Mouse (Mus musculus) retina, embryonic 14.5 days (tissue): ENCODE measurements around the gene Stat5b.

Experiments used
- DNase-seq: peaks from one replicate; pipeline ENCODE4 v3.0.0-alpha.2; 2015; ENCODE audit warnings: low spot score

The Stat5b gene

DNA sequence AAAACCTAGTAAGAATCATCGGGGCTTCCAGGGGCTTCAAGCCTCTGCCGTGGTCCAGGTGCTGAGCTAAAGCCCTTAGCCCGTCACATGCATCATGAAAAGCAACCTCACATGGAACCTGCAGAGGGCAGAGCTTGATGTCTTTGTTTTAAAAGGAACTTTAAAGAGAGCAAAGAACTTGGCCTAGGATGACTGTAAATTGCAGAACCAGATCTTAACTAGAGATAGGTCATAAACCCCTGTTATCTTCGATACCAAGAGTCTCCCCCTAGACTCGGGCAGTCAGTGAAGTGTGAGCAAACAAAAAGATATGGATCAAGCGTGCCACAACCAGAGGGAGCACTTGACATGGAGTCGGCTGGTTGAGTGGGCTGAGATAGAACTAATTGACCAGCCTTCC lies 15.1 kb upstream of the Stat5b start:
- DNase-seq, result no peak

GRCm38 (mm10) chr11:100863141-100863540 lies 12.6 kb upstream of the Stat5b start:
- no peak for DNase-seq

DNA sequence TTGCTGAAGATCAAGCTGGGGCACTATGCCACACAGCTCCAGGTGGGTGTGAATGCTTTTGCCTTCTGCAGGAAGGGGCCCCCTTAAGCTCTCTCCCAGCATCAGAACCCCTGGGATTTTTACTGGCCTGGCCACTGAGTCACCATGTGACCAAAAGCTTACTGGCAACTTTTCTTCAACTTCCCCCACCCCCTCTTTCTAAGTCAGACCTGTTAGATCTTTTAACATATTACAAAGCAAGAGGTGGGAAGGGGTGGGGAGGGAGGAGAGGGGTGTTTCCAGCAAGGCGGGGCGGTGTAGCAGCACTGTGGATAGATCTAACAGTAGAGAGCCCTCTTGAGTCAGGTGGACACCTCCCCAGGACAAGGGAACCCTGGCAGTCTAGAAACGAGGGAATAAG lies 11.3 kb upstream of the Stat5b start:
- DNase-seq, result no peak

DNA sequence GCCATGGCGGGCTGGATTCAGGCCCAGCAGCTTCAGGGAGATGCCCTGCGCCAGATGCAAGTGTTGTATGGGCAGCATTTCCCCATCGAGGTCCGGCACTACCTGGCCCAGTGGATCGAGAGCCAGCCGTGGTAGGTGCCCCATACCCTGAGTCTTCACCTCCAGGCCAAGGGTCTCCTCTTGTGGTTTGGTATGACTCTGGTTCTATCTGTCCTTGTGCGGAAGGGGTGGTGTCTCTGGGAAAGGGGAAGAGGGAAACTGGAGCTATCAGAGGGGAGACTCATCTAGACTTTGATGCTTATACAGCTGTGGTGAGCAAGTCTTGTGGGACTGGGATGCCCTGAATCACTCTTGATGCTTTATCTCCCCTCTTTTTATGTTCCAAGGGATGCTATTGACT lies 10.8 kb upstream of the Stat5b start:
- no peak for DNase-seq

GRCm38 (mm10) chr11:100860198-100861048 lies 9.9 kb upstream of the Stat5b start:
- peak; percentile 60 for DNase-seq

- no peak for DNase-seq
These were observed 9.1 kb upstream of the Stat5b start for GRCm38 (mm10) chr11:100859579-100860075.

- DNase-seq, result no peak
These were observed 8.5 kb upstream of the Stat5b start, which contains the start of gene Stat5a for GRCm38 (mm10) chr11:100858935-100859578. Gene Stat5a (plus strand): TSS chr11:100859351.

DNA sequence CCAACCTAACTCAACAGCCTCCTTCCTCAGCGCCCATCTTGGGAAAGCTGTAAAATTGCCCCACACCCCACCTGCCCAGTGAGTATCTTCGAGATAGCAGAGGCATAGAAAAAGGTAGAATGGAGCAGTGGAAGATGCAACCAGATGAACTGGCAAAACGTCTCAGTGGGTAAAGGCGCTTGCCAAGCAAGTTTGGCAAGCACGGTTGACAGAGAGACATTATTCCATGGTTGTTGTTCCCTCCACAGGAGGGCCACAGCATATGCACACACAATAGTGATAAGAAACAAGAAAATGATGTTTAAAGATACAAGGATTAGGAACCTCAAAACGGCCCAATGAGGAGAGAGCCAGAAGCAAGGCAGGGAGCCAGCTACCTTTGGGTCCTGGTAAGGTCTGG lies 7.4 kb upstream of the Stat5b start:
- DNase-seq, result no peak

DNA sequence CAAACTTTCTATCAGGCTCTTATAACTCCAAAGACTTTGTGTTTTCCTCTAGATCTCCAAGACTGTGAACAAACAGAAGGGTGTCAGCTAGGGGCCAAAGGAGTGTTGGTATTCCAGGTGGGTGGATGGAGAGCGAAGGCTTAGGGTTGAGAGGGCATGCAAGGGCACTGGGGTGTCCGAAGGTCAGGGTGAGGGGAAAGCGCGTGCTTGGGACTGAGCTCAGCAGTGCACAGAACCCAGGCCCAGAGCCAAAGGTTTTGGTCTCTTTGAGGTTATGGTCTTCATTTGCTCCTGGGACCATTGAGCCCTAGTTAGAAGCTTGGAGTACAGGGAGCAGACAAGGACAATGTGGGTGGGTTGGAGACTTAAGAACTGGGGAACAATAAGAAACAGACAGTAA lies 4.7 kb upstream of the Stat5b start:
- no peak for DNase-seq

DNA sequence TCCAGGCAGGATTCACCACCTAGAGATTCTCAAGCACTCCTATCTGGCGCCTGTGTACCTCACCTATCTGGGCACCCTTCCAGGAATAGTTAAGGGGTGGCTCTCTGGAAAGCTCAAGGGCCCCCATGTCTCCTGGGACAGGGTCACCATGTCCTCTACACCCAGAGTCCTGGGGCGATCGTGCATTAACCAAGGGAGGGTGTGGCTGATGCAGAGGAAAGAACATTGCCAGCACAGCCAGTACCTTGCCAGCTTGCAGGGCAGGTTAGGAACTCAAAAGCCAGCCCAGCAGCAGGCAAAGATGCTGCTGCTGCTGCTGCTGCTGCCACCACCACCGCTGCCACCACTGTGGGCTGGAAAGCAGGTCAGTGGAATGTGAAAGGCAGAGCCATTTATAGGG lies 3.7 kb upstream of the Stat5b start:
- DNase-seq, result no peak

DNA sequence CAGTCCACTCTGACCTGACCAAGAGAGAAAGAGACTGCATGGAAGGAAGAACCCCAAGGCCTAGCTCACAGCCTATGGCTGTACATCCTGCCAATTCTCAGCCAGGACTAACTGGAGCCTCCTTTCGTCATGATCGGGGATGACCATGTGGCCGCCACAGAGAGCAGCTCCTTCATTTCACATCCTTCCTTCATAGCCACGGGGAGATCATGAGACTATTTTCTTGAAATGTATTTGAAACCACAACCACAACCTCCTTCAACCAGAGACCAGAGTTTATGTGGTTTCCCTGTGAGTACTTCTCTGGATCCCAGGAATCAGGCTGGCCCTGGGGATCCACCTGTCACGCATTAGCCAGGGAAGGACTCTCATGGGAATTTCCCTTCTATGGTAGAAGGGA lies 2.5 kb upstream of the Stat5b start:
- DNase-seq, result no peak

DNA sequence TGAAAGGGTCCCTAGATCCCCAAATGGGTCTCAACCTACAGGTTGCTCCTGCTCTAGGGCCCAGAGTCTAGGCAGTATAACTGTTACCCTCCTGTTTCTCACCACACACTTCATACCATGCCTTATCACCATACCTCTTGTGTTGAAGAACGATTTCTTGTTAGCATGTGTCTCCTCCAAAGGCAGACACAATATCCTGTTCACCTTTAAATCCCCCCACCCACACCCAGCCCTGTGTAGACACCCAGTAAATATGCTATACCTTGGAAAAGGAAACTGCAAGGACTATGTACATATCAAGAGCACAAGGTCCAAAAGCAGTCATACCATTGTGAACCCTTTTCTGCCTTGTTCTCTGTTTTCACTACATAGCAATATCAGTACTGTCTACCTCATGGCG lies 1.6 kb upstream of the Stat5b start:
- DNase-seq, result no peak

- DNase-seq, result peak; percentile 62
These were observed 429 bp upstream of the Stat5b start for GRCm38 (mm10) chr11:100850778-100851528.

DNA sequence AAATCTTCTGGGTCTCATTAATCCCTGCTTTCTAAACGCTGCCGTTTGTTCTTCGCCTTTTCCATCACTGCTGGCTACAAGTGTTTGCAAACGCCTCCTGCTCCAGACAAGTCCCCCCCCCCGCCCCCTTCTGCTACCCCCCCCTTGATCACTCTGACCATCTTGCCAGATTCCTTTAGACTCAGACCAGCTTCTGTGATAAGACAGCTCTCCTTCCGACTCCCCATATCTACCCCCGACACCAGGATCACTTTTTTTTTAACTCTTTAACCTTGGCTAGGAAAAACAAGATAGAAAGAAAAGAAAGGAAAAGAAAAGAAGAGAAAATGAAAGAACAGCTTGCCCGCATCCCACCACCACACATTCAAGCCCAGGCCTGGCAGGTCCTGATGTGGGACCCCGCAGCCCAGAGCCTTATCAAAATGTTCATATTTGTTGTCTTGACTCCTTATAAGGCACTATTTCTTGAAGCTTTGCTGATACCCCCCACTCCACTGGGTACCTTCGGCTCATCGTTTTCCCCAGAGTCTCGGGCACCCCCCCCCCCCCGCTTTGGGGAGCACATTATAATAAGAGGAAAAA lies 977 bp downstream of the Stat5b start:
- no peak for DNase-seq

GRCm38 (mm10) chr11:100848789-100849379 lies 1.6 kb downstream of the Stat5b start:
- no peak for DNase-seq

DNA sequence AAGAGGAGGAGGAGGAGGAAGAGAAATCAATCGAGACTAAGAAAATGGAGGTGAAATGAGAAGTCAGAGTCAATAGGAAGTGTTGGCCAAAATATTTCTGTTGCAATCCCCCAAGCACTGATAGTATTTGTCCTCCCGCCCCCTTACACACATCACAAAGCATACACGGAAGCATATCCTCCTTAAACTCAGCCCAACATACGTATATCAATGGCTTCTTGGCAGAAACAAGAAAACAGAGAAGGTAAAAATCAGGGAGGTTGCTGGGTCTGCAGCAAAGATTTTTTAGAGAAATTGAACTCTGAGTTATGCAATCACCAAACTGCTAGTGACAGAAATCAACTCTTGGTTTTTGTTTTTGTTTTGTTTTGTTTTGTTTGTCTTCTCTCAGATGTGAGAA lies 2.4 kb downstream of the Stat5b start:
- DNase-seq, result no peak

DNA sequence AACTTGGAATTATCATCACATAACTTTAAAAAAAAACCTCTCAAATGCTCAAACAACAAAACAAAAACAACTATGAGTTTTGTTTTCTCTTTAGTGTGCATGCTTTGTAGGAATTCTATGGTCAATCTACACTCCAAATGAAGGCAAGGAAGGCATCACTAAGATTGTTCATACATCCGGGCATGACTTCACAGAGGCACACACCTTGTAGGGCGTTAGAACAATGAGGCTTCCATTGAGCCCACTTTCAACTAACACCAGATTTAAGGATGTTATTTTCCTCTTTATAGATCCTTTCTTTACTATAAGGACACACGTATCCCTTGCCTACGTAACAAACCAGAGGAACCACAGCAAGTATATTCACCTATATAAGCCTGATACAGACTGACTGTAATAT lies 3.0 kb downstream of the Stat5b start:
- DNase-seq, result no peak

DNA sequence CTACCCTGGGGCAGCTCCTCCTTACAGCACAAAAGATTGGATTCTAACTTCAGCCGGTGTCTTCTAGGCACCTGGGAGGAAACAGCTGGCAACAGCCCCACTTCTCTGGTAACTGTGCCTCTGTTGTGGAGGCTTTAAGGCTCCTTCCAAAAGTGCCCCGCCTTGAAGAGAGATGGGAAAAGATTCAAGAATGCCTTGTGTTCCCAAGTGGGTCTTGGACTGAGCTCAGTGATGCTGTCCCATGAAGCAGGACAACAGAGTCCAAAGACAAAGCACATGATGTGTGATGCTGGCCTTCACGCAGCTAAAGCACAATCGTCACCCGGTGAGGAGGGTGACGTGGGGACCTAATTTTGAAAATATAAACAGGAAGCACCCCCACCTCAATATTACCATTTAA lies 4.7 kb downstream of the Stat5b start:
- no peak for DNase-seq

DNA sequence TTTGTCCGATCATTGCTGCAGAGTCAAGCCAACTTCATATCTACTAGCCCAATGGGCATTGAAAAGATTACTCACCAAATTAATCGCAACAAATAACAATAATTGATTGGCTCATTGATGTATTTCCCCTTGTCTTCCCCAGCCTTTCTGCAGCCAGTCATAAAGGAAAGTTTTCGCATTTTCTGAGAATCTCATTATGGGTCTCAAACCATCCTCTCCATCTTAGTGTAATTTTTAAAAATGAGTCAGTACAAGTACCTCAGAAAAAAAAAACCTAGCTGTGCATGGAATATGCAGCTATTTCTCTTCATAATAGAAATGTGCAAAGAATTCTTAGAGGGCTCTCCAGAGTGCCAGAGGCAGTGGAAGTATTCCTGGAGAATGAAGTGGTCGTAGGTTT lies 6.4 kb downstream of the Stat5b start:
- no peak for DNase-seq

DNA sequence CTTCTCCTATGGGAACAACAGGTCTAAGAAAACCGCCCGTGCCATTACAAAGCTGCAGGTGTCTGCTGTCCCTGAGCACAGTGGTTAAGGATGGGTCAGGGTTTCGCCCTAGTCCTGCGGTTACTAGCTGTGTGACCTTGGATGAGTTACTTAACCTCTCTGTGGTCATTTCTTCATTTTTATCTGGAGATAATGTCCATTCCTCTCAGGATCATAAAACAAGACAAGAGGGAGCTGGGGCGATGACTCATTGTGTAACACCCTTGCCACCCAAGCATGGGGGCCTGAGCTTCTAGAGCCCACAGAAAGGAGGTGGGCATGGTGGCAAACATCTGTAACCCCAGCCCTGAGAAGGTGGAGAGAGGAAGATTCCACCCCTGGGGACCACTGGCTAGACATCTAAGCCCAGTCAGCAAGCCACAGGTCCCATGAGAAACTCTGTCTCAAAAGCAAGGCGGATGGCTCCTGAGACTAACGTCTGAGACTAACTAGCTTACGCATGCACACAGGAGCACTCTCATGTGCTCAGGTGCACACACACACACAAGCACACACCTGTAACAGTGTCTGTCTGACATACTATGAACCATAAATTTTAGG lies 7.4 kb downstream of the Stat5b start:
- DNase-seq, result no peak

DNA sequence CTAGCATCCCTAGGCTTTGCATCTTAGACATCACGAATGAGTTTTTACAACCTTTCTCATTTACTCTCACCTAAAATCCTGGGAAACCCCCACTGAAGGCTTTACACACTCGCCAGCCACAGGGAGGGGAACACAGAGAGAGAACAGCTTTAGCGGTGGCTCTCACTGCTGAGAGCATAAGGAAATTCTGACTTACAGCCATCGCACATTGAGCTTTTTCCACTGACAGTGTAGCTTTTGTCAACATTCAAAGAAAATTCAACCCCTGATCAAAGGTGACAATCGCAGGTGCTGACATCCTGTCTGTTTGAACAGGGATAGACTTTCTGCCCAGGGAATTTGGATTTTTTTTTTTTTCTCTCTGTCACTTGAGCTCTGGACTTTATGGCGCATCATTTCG lies 8.5 kb downstream of the Stat5b start:
- no peak for DNase-seq

DNA sequence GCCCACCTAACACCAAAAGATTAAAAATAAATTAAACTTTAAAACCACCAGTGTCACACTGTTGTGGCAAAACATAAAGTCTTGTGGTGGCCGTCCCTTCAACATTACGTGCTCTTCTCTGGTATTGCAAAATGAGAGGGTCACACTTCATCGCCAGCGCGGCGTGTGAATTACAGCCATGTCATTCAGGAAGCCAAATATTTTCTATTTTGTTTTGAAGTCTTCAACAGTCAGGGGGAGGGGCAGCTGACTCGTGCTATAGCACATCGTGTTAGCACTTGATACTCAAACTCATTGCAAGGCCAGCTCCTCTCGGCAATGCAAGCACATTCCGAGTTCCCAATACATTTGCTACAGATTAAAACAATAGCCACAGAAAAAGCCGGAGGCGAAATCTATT lies 9.7 kb downstream of the Stat5b start:
- no peak for DNase-seq
